Comparison of ENCODE assay signal across 8 mouse cellular contexts in the genomic region with DNA sequence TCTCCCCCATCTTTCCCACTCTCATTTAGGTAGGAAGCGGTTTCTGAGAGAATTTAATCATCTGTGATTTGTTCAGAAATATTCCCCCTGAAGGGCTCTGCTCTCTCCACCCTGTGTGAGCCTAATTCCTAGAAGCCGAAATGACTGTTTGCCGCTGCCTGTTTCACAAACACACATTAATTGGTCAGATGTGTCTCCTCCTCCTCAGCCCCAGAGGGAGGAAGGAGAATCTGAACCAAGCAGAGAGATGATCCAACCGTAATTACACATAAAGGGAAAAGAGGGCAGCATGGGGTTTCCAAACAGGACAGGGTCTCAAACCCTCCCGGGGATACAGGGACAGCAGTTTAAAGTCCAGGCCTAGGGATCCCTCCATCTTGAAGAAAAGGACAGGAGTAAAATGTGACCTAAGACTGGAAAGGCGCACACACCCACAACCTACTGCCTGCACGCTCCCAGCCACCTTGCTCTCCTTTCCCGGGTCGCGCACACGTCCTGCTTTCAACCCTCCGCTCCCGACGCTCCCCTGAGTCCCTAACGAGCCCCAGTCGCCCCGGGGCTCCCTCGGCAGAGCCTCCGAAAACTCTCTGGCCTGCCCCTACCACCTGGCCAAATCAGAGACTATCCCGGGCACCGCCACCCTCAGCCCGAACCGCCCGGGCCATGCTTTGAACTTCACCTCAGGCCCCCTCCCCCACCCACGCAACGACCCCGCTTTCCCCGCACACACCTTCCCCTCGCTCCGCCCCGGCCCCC. TPM values are rescaled to one million over a fixed set of nuclear protein-coding genes. Genes with fewer than 3 reads are reported as not detected.
DNase-seq lines count a peak whose midpoint lies in the region; ATAC-seq lines count a peak whose summit lies in the region.

No protein-coding gene starts in this region.

- under 1% methylated on average over 30 of the region's 31 CpGs for WGBS in forebrain, embryonic 11.5 days
- WGBS in lung, embryonic 16.5 days = under 1% methylated on average over 28 of the region's 31 CpGs

- H3K36me3 ChIP-seq in forebrain, embryonic 11.5 days (ENCODE audit: control insufficient read depth, insufficient read depth, low read length) = no peaks in the 10 kb centered on the region
- H3K36me3 ChIP-seq in lung, embryonic 16.5 days (ENCODE audit: control insufficient read depth, insufficient read depth, low read length) = no peaks in the 10 kb centered on the region

- no peaks in the 10 kb centered on the region for H3K9me3 ChIP-seq in forebrain, embryonic 11.5 days (ENCODE audit: control insufficient read depth, low read length)
- H3K9me3 ChIP-seq in lung, embryonic 16.5 days (ENCODE audit: control insufficient read depth, low read length) = no peaks in the 10 kb centered on the region

- H3K4me3 ChIP-seq in forebrain, embryonic 11.5 days (ENCODE audit: low read depth, low read length) = peak overlapping the region; percentile 93
- peak overlapping the region; percentile 90 for H3K4me3 ChIP-seq in lung, embryonic 16.5 days (ENCODE audit: low read length)

- H3K4me1 ChIP-seq in forebrain, embryonic 11.5 days (replicated peaks; ENCODE audit: control insufficient read depth, insufficient read depth, low read length) = peaks cover 14% of the 10 kb centered on the region
- H3K4me1 ChIP-seq in lung, embryonic 16.5 days (replicated peaks; ENCODE audit: control insufficient read depth, insufficient read depth, low read length) = peaks cover 38% of the 10 kb centered on the region

- intact Hi-C loops in heart, postnatal 25 days (cut with DNase I) = loop anchor here (5.0 kb wide), 1 partner anchor 34 kb away; no protein-coding TSS in a partner anchor

- peak; percentile 72 for DNase-seq in MN1 (ENCODE audit: low spot score)
- DNase-seq in c-Kit-positive CD71-positive TER-119-negative erythroid progenitor cells, embryonic 14.5 days (ENCODE audit: low read depth) = peak; percentile 55
- DNase-seq in forebrain, embryonic 11.5 days (ENCODE audit: low spot score) = no peak
- DNase-seq in heart, postnatal 25 days (ENCODE audit: low spot score) = peak; percentile 12
- peak; percentile 68 to 77 for DNase-seq in kidney, postnatal 4 days
- DNase-seq in ovary, adult 18-20 months (ENCODE audit: low spot score) = peak; percentile 49
- peak; percentile 64 to 69 for DNase-seq in thymus, postnatal 36 days

- peak overlapping the region; percentile 63 for H3K4me2 ChIP-seq in forebrain, embryonic 11.5 days (ENCODE audit: low read depth, low read length, severe bottlenecking)
- H3K4me2 ChIP-seq in lung, embryonic 16.5 days (ENCODE audit: low read depth, low read length) = peak overlapping the region; percentile 87

- H3K9ac ChIP-seq in forebrain, embryonic 11.5 days (ENCODE audit: low read length) = peak overlapping the region; percentile 99
- H3K9ac ChIP-seq in lung, embryonic 16.5 days (ENCODE audit: low read length) = peak overlapping the region; percentile 96

- no peaks in the 10 kb centered on the region for H3K27me3 ChIP-seq in forebrain, embryonic 11.5 days (ENCODE audit: control insufficient read depth, insufficient read depth, low read length)
- H3K27me3 ChIP-seq in lung, embryonic 16.5 days (ENCODE audit: control insufficient read depth, insufficient read depth, low read depth, low read length) = no peaks in the 10 kb centered on the region

- peak overlapping the region; percentile 99 for H3K27ac ChIP-seq in forebrain, embryonic 11.5 days (ENCODE audit: low read depth, low read length)
- peak overlapping the region; percentile 99 for H3K27ac ChIP-seq in lung, embryonic 16.5 days (ENCODE audit: low read length)

- ATAC-seq in forebrain, embryonic 11.5 days (replicated peaks; ENCODE audit: low FRiP score) = peak; percentile 45
- peak; percentile 58 for ATAC-seq in lung, embryonic 16.5 days (ENCODE audit: low read depth)

RNA-seq across cellular contexts. Expression of a gene that starts 0.6 kb away (rescaled TPM):
- polyA plus RNA-seq in forebrain, embryonic 11.5 days (2014; fragmentation: Nextera tagmentation; extraction: Ambion mirVana) = 12.3 and 12.9 TPM in 2 replicates
- total RNA-seq in heart, postnatal 25 days (2021) = 10 to 100 TPM; 23.2 to 28.0 TPM
- 4.5 and 4.7 TPM in 2 replicates for polyA plus RNA-seq in lung, embryonic 16.5 days (2015; fragmentation: Nextera tagmentation; extraction: Ambion mirVana)
